Mouse (Mus musculus) megakaryocyte, embryonic 14.5 days (primary cell): ENCODE results near the gene Hoxc8. TPM values are rescaled to one million over a fixed set of nuclear protein-coding genes. Genes with fewer than 3 reads are reported as not detected.

ENCODE experiments used
- H3K27me3 ChIP-seq: replicated peaks from 2 replicates; pipeline ENCODE3; 2012; ENCODE audit warnings: inconsistent platforms
- H3K36me3 ChIP-seq: replicated peaks from 2 replicates; pipeline ENCODE3; 2012; ENCODE audit warnings: low read length, inconsistent platforms, mixed read lengths
- H3K4me1 ChIP-seq: 2 replicates; pipeline ENCODE4 v1.6.1; 2012; ENCODE audit warnings: inconsistent platforms
- H3K4me3 ChIP-seq: replicated peaks from 2 replicates; pipeline ENCODE3; 2012; ENCODE audit warnings: moderate library complexity, mild to moderate bottlenecking, inconsistent platforms
- H3K9me3 ChIP-seq: 2 replicates; pipeline ENCODE4 v1.6.1; 2012; ENCODE audit warnings: inconsistent platforms
- FLI1 ChIP-seq: IDR thresholded peaks from 2 replicates; pipeline ENCODE4 v1.6.1; 2012; ENCODE audit warnings: low read length, inconsistent platforms, mixed read lengths
- GATA1 ChIP-seq: IDR thresholded peaks from 3 replicates; pipeline ENCODE4 v1.6.1; 2012; ENCODE audit warnings: mixed read lengths, low read length, inconsistent platforms, borderline replicate concordance
- polyA plus RNA-seq: library from polyadenylated mRNA; stranded (reverse); fragments of >175 nt; gene quantifications from 2 replicates; pipeline ENCODE4 v1.2.3, GENCODE M21; 2012; ENCODE audit warnings: low replicate concordance; ENCODE audit not compliant: insufficient read depth

The Hoxc8 gene
- polyA plus RNA-seq, 1 experiment: 0.04 TPM

GRCm38 (mm10) chr15:103015009-103015399, 24.6 kb downstream of the Hoxc8 start:
- TF ChIP-seq GATA1 (no peak), FLI1 (no peak)

DNA sequence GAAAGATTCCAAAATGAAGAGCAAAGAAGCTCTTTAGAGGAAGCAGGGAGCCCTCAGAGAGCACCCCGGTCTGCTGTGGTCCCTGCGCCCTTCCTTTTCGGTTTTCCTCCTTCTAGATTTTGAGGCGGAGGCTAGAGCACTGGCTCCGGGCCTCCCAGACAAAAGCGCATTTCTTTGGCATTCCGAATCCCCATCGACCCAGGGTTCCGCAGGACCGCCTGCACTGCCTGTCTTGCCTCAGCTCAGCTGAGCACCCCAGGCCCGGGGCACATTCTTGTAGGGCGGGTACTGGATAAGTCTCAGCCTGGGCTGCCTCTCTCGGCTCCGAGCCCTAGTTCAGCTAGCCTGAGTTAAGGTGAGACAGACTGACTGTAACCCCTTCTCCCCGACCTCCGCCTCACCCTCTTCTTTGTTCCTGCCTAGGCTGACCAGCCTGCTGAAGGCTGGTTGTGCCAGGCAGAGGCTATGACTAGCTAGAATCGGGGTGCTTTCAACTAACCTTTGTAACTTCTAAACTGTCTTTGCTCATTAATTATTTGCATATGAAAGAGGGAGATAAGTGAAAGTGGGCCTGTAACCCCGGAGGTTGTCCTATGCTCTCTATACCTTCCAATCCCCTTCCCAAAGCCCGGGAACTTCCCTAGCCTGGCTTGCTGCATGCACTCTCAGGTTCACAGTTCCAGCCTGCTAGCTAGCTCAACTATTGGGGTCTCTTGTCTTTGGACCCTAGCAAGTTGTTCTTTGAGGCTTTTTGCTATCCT, 25.2 kb downstream of the Hoxc8 start:
- peaks cover 99% of the 10 kb centered on the region for H3K27me3 ChIP-seq
- peaks cover 32% of the 10 kb centered on the region for H3K4me1 ChIP-seq
- H3K4me3 ChIP-seq: no peak overlapping the region
- TF ChIP-seq GATA1 (no peak), FLI1 (no peak)
- no peaks in the 10 kb centered on the region for H3K9me3 ChIP-seq
- no peaks in the 10 kb centered on the region for H3K36me3 ChIP-seq

More at GRCm38 (mm10) chr15:103015009-103015399, 24.6 kb downstream of the Hoxc8 start:
- Histone ChIP-seq H3K4me1 (peaks cover 33% of the 10 kb centered on the region), H3K27me3 (peaks cover 99% of the 10 kb centered on the region), H3K36me3 (no peaks in the 10 kb centered on the region), H3K9me3 (no peaks in the 10 kb centered on the region), H3K4me3 (no peak overlapping the region)

DNA sequence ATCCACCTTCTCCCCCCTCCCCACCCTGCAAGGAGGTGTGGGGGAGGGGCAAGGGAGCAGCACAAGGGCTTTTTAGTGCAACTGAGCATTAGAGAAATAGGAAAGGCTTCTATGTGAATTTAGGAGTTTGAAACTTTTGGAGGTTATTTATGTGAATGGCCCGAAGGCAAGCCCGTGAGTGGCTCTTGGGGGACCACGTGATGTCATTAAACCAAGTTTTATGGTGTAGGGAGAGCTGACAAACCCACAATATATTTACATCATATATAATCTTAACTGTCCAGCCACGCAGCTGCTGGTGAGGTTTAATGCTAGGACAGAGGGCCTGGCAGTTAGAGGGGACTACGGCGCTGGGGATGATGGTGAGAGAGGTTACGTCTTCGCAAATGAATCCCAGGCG, 28.2 kb downstream of the Hoxc8 start, which contains the start of gene Hoxc4:
Gene Hoxc4 (plus strand): TSS at position 299 of the 400 bp plus-strand sequence.
- Histone ChIP-seq H3K4me3 (no peak within 1 kb of the TSS), H3K36me3 (no peaks in the 10 kb centered on the region), H3K9me3 (no peaks in the 10 kb centered on the region), H3K4me1 (peaks cover 21% of the 10 kb centered on the region), H3K27me3 (peaks cover 97% of the 10 kb centered on the region)
- TF ChIP-seq GATA1 (no peak), FLI1 (no peak)

- peaks cover 8% of the 10 kb centered on the region for H3K4me1 ChIP-seq
- H3K27me3 ChIP-seq: peaks cover 91% of the 10 kb centered on the region
- no peaks in the 10 kb centered on the region for H3K9me3 ChIP-seq
- TF ChIP-seq GATA1 (no peak), FLI1 (no peak)
- H3K4me3 ChIP-seq: no peak overlapping the region
- H3K36me3 ChIP-seq: no peaks in the 10 kb centered on the region
These were observed 30.6 kb downstream of the Hoxc8 start for GRCm38 (mm10) chr15:103020899-103021418.

DNA sequence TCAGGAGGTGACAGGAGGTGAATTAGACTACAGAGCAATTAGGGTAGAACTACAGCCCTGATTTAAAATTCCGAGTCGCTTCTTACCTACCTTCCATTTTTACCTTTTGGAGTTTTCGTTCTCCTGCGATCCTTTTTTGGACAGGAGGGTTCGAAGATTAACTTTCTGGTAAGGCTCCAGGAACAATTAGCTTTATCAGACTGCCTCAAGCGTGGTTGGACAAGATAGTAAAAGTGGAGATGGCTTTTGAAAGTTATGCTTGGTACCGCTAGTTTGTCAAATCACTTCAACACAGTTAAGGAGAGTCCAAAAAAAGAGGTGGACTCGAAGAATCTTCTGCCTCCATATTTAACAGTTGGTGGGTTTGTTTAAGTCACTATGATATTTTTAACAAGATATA, 31.1 kb downstream of the Hoxc8 start:
- Histone ChIP-seq H3K9me3 (no peaks in the 10 kb centered on the region), H3K4me3 (no peak overlapping the region), H3K36me3 (no peaks in the 10 kb centered on the region), H3K4me1 (peaks cover 8% of the 10 kb centered on the region), H3K27me3 (peaks cover 91% of the 10 kb centered on the region)
- no peak for TF ChIP-seq GATA1
- no peak for TF ChIP-seq FLI1

DNA sequence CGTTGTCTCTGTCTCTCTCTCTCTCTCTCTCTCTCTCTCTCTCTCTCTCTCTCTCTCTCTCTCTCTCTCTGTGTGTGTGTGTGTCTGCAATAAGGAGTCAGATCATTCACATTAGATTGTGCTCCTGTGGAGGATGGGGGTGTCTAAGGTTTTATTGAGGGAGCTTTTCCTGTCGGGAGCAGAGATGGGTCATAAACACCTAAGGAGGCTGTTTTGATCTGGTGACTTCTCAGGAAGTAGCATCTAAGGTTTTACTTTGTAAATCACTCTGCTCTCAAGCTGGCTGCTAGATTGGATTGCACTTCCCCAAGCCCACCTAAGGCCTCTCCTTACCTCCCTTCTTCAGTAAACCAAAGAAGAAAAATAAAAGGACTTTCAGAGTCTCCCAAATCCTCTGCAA, 33.7 kb downstream of the Hoxc8 start:
- H3K27me3 ChIP-seq: peaks cover 91% of the 10 kb centered on the region
- H3K4me1 ChIP-seq: peaks cover 6% of the 10 kb centered on the region
- H3K4me3 ChIP-seq: no peak overlapping the region
- TF ChIP-seq FLI1: no peak
- no peak for TF ChIP-seq GATA1
- no peaks in the 10 kb centered on the region for H3K36me3 ChIP-seq
- H3K9me3 ChIP-seq: no peaks in the 10 kb centered on the region

- H3K27me3 ChIP-seq: peaks cover 89% of the 10 kb centered on the region
- H3K9me3 ChIP-seq: no peaks in the 10 kb centered on the region
- no peaks in the 10 kb centered on the region for H3K4me1 ChIP-seq
- no peaks in the 10 kb centered on the region for H3K36me3 ChIP-seq
- TF ChIP-seq GATA1: no peak
- no peak for TF ChIP-seq FLI1
- no peak overlapping the region for H3K4me3 ChIP-seq
These were observed 37.1 kb downstream of the Hoxc8 start for GRCm38 (mm10) chr15:103027266-103028235.

DNA sequence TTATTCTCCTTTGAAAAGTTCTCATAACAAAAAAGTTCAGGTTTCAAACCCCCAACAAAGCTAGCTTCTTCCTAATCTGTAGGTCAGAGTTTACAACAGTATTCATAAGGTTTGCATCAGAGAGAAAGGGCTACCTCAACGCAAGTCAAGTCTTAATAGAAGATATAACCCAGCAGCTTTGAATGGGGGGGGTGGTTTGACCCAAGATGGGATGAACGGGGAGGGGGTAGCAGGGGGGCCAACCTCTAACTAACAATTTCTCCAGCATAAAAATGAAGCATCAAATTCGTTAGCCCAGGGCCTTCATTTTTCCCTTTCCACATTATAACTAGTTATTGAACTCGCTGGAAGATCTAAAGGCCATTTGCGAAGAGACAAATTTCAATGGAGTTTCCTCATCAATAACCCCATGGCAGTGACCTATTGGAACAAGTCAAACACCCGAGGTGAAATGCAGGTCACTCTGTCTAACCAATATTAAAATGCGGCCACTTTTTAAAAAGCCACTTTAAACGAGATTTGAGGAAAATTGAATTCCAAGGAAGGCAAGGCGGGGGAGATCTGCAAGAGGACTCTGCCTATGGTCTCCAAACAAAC, 38.6 kb downstream of the Hoxc8 start:
- peaks cover 91% of the 10 kb centered on the region for H3K27me3 ChIP-seq

GRCm38 (mm10) chr15:103030142-103030541, 39.7 kb downstream of the Hoxc8 start:
- Histone ChIP-seq H3K4me3 (no peak overlapping the region), H3K27me3 (peaks cover 92% of the 10 kb centered on the region), H3K9me3 (peaks cover 3% of the 10 kb centered on the region; the same call in 1 of the 2 replicates), H3K4me1 (peaks cover 12% of the 10 kb centered on the region), H3K36me3 (no peaks in the 10 kb centered on the region)
- TF ChIP-seq GATA1 (no peak), FLI1 (no peak)

More for the DNA sequence above, 38.6 kb downstream of the Hoxc8 start:
- H3K4me1 ChIP-seq: peaks cover 2% of the 10 kb centered on the region
- TF ChIP-seq FLI1: no peak
- TF ChIP-seq GATA1: no peak
- peaks cover 2% of the 10 kb centered on the region; the same call in 1 of the 2 replicates for H3K9me3 ChIP-seq
- H3K36me3 ChIP-seq: no peaks in the 10 kb centered on the region
- no peak overlapping the region for H3K4me3 ChIP-seq
